Mouse (Mus musculus): Measurements from ENCODE around the gene Gpr107. TPM values are rescaled to one million over a fixed set of nuclear protein-coding genes. Genes with fewer than 3 reads are reported as not detected.

Gpr107 gene
- polyA plus RNA-seq, 1 experiment from 2014 or later: 36.4 TPM

DNA sequence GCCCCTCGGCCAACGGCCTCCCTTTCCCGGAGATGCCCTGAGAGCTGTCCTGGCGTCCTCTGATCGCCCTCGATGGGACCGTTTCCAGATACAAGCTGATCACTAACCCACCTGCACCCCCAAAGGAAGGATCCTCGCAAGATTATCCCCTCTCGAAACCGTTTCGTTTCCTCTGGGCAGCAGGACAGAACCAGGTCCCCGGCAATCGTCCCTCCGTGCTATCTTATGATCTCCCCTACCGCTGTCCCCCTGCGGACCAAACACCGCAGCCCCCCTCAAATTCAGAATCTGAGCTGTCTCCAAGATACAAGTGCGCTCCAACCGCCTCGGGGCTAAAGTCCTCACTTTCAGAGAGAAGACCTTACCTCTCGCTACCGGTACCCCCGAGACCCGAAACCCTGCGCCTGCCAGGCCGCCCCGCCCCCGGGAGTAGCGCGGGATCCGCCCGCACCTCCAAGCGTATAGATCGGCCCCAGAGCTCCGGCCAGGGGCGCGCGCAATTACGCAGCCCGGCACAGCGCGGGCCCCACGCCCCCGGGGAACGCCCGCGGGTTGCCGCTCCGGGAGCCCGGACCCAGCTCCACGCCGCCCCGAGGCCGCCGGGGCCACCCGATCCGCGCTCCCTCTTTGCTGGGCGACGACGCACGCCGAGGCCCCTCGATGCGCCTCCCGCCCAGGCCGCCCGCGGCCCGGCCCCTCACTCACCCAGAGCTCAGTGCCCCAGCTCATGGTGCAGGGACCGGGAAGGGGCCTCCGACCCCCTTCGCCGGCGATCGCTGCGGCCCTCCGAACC lies 10.8 kb upstream of the Gpr107 start:
- ATAC-seq (ENCODE audit: insufficient number of reproducible peaks, insufficient read depth, low FRiP score, low TSS enrichment, low read depth): peak; percentile 33; the same call in 1 of the 2 replicates
- Histone ChIP-seq H3K27me3 (peaks cover 12% of the 10 kb centered on the region; the same call in 1 of the 2 replicates), H3K4me1 (replicated peaks) (peaks cover 27% of the 10 kb centered on the region), H3K36me3 (peaks cover 8% of the 10 kb centered on the region), H3K4me2 (peak overlapping the region; percentile 92), H3K9ac (replicated peaks) (peak overlapping the region; percentile 90), H3K9me3 (no peaks in the 10 kb centered on the region), H3K27ac (peak overlapping the region; percentile 83), H3K4me3 (replicated peaks) (peak overlapping the region; percentile 83)
- WGBS: under 1% methylated on average over 74 of the region's 78 CpGs

- no peaks in the 10 kb centered on the region for H3K9me3 ChIP-seq
- peak within 1 kb of the TSS; percentile 83 for H3K27ac ChIP-seq
- peaks cover 22% of the 10 kb centered on the region for H3K4me1 ChIP-seq (replicated peaks)
- peak within 1 kb of the TSS; percentile 92 for H3K4me2 ChIP-seq
- under 1% methylated on average over 59 of the region's 59 CpGs for WGBS
- H3K27me3 ChIP-seq: peaks cover 12% of the 10 kb centered on the region; the same call in 1 of the 2 replicates
- H3K9ac ChIP-seq (replicated peaks): peak within 1 kb of the TSS; percentile 90
- H3K36me3 ChIP-seq: peaks cover 15% of the 10 kb centered on the region
- ATAC-seq (ENCODE audit: insufficient number of reproducible peaks, insufficient read depth, low FRiP score, low TSS enrichment, low read depth): peak; percentile 86
- H3K4me3 ChIP-seq (replicated peaks): peak within 1 kb of the TSS; percentile 83
These were observed 10.2 kb upstream of the Gpr107 start, which contains the start of gene Fnbp1 for GRCm38 (mm10) chr2:31141867-31142454. Gene Fnbp1 (minus strand): TSS chr2:31142008.

DNA sequence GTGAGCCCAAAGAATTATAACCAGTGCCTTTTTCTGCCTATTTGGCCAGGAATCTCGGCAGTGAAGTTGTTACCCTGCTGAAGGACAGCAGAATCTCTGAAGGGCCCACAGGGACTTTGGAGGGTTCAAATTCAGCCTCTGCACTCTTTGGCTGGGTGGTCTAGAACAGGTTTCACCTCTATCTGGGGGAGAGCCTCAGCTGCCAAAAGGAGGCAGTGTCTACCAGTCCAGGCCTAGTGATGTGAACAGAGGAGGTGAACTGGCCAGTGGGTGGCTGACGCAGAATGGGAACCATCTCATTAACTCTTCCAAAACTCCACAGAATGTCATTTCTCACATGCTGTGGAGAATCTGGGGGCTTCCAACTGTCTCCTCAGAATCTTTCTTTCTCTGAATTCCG lies 9.6 kb upstream of the Gpr107 start:
- 0 out of 2 replicates have a peak, but pooled peaks have one; percentile 48 for ATAC-seq (ENCODE audit: insufficient number of reproducible peaks, insufficient read depth, low FRiP score, low TSS enrichment, low read depth)
- Histone ChIP-seq H3K4me3 (replicated peaks) (peak overlapping the region; percentile 83), H3K9ac (replicated peaks) (peak overlapping the region; percentile 90; the same call in 1 of the 2 replicates), H3K9me3 (no peaks in the 10 kb centered on the region), H3K4me2 (peak overlapping the region; percentile 92), H3K27me3 (peaks cover 12% of the 10 kb centered on the region; the same call in 1 of the 2 replicates), H3K27ac (0 out of 2 replicates have a peak overlapping the region, but pooled peaks have one; percentile 83), H3K36me3 (peaks cover 20% of the 10 kb centered on the region), H3K4me1 (replicated peaks) (peaks cover 17% of the 10 kb centered on the region)
- 38% methylated on average over 3 of the region's 3 CpGs for WGBS

- WGBS: 79% methylated on average over 6 of the region's 6 CpGs
- ATAC-seq (ENCODE audit: insufficient number of reproducible peaks, insufficient read depth, low FRiP score, low TSS enrichment, low read depth): no peak
These were observed 8.8 kb upstream of the Gpr107 start for GRCm38 (mm10) chr2:31143326-31143725.

GRCm38 (mm10) chr2:31143768-31144695 lies 8.1 kb upstream of the Gpr107 start:
- no peak for ATAC-seq (ENCODE audit: insufficient number of reproducible peaks, insufficient read depth, low FRiP score, low TSS enrichment, low read depth)
- 79% methylated on average over 16 of the region's 16 CpGs for WGBS

More at GRCm38 (mm10) chr2:31143326-31143725, 8.8 kb upstream of the Gpr107 start:
- Histone ChIP-seq H3K9me3 (no peaks in the 10 kb centered on the region), H3K27ac (no peak overlapping the region), H3K9ac (replicated peaks) (no peak overlapping the region), H3K27me3 (peaks cover 12% of the 10 kb centered on the region; the same call in 1 of the 2 replicates), H3K36me3 (peaks cover 27% of the 10 kb centered on the region), H3K4me2 (no peak overlapping the region), H3K4me1 (replicated peaks) (peaks cover 15% of the 10 kb centered on the region), H3K4me3 (replicated peaks) (no peak overlapping the region)

DNA sequence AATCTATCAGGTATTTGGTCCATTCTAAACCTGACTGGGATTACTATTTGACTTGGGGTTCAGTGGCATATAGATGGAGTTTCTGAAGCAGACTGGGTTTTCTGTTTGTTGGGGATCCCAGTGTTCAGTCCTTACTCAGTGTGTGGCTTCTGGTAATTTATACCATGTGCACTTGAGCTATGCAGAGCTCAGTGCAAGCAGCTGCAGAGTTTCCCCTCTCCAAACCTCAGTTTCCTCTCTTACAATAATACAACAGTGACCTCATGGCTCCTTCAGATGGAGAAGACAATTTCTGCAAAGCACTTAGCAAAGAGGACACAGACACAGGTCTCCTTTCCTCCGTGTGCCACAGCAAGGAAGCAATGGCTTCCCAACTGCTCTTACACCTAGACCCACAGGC lies 7.2 kb upstream of the Gpr107 start:
- Histone ChIP-seq H3K9ac (replicated peaks) (no peak overlapping the region), H3K4me1 (replicated peaks) (peaks cover 15% of the 10 kb centered on the region), H3K36me3 (peaks cover 32% of the 10 kb centered on the region), H3K27me3 (peaks cover 11% of the 10 kb centered on the region; the same call in 1 of the 2 replicates), H3K9me3 (no peaks in the 10 kb centered on the region), H3K4me2 (no peak overlapping the region), H3K27ac (no peak overlapping the region), H3K4me3 (replicated peaks) (no peak overlapping the region)
- ATAC-seq (ENCODE audit: insufficient number of reproducible peaks, insufficient read depth, low FRiP score, low TSS enrichment, low read depth): no peak
- 81% methylated on average over 1 of the region's 1 CpGs for WGBS

More at GRCm38 (mm10) chr2:31143768-31144695, 8.1 kb upstream of the Gpr107 start:
- Histone ChIP-seq H3K4me3 (replicated peaks) (no peak overlapping the region), H3K27me3 (peaks cover 12% of the 10 kb centered on the region; the same call in 1 of the 2 replicates), H3K27ac (no peak overlapping the region), H3K36me3 (peaks cover 28% of the 10 kb centered on the region), H3K9me3 (no peaks in the 10 kb centered on the region), H3K4me2 (no peak overlapping the region), H3K4me1 (replicated peaks) (peaks cover 15% of the 10 kb centered on the region), H3K9ac (replicated peaks) (no peak overlapping the region)

GRCm38 (mm10) chr2:31147054-31147453 lies 5.1 kb upstream of the Gpr107 start:
- 84% methylated on average over 7 of the region's 7 CpGs for WGBS
- Histone ChIP-seq H3K27ac (no peak overlapping the region), H3K9me3 (no peaks in the 10 kb centered on the region), H3K9ac (replicated peaks) (no peak overlapping the region), H3K4me2 (no peak overlapping the region), H3K36me3 (peaks cover 40% of the 10 kb centered on the region), H3K4me3 (replicated peaks) (no peak overlapping the region), H3K4me1 (replicated peaks) (peaks cover 13% of the 10 kb centered on the region), H3K27me3 (no peaks in the 10 kb centered on the region)
- no peak for ATAC-seq (ENCODE audit: insufficient number of reproducible peaks, insufficient read depth, low FRiP score, low TSS enrichment, low read depth)

GRCm38 (mm10) chr2:31150762-31151161 lies 1.4 kb upstream of the Gpr107 start:
- Histone ChIP-seq H3K27me3 (no peaks in the 10 kb centered on the region), H3K9me3 (no peaks in the 10 kb centered on the region), H3K36me3 (peaks cover 38% of the 10 kb centered on the region), H3K4me3 (replicated peaks) (0 out of 2 replicates have a peak overlapping the region, but pooled peaks have one; percentile 96), H3K9ac (replicated peaks) (no peak overlapping the region), H3K27ac (no peak overlapping the region), H3K4me2 (no peak overlapping the region), H3K4me1 (replicated peaks) (peaks cover 19% of the 10 kb centered on the region)
- ATAC-seq (ENCODE audit: insufficient number of reproducible peaks, insufficient read depth, low FRiP score, low TSS enrichment, low read depth): no peak

GRCm38 (mm10) chr2:31156846-31157245 lies 4.7 kb downstream of the Gpr107 start:
- H3K9ac ChIP-seq (replicated peaks): no peak overlapping the region
- no peaks in the 10 kb centered on the region for H3K27me3 ChIP-seq
- no peaks in the 10 kb centered on the region for H3K9me3 ChIP-seq
- H3K4me3 ChIP-seq (replicated peaks): no peak overlapping the region
- H3K36me3 ChIP-seq: 0 out of 2 replicates have a peak, but pooled peaks cover 9% of the 10 kb centered on the region
- no peak overlapping the region for H3K4me2 ChIP-seq
- H3K27ac ChIP-seq: no peak overlapping the region
- H3K4me1 ChIP-seq (replicated peaks): peaks cover 11% of the 10 kb centered on the region
- no peak for ATAC-seq (ENCODE audit: insufficient number of reproducible peaks, insufficient read depth, low FRiP score, low TSS enrichment, low read depth)
- WGBS: 90% methylated on average over 3 of the region's 3 CpGs

DNA sequence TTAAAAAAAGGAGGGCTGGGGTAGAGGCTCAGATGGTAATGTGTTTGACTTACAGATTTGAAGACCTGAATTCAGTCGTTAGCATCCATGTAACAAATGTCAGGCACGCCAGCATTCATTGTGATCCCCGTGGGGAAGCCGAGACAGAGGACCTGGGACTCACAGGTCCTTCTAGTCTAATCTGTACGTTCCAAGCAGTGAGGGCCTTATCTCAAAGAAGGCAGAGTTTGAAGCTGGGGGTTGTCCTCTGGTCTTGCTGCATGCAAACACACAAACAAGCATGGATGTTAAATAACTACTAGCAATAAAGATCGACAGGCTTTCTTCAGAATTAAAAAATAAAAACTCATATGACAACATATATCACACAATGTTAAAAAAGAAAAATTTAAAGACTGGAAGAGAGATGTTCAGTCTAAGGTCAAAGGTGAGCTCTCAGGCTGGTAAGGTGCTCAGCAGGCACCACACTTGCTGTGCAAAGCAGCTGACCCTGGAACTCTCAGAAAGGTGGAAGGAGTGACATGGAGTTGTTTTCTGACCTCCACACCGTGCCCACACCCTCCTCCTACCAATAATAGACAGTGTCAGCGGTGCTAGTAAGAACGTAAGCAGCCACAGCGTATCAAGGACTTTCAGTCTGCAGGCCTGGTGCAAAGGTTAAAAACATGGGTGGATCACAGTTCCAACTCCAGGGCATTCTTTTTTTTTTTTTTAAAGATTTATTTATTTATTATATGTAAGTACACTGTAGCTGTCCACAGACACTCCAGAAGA lies 8.2 kb downstream of the Gpr107 start:
- no peak overlapping the region for H3K4me3 ChIP-seq (replicated peaks)
- no peak overlapping the region for H3K9ac ChIP-seq (replicated peaks)
- 87% methylated on average over 10 of the region's 10 CpGs for WGBS
- H3K27me3 ChIP-seq: no peaks in the 10 kb centered on the region
- no peak overlapping the region for H3K4me2 ChIP-seq
- no peaks in the 10 kb centered on the region for H3K9me3 ChIP-seq
- 0 out of 2 replicates have a peak, but pooled peaks cover 9% of the 10 kb centered on the region for H3K36me3 ChIP-seq
- H3K4me1 ChIP-seq (replicated peaks): peaks cover 13% of the 10 kb centered on the region
- H3K27ac ChIP-seq: no peak overlapping the region
- ATAC-seq (ENCODE audit: insufficient number of reproducible peaks, insufficient read depth, low FRiP score, low TSS enrichment, low read depth): no peak
